Mouse (Mus musculus) liver, adult 2 months (tissue): ENCODE data around the gene Nfam1.

Experiments
- CTCF ChIP-seq: fragments of 200-500 bp; IDR thresholded peaks from 2 replicates; pipeline ENCODE4 v1.5.1; 2011; ENCODE audit warnings: low read depth, low read length, control low read depth
- POLR2A ChIP-seq: fragments of 200-500 bp; IDR thresholded peaks from 2 replicates; pipeline ENCODE4 v1.6.1; 2011; ENCODE audit warnings: low read length, control low read depth; ENCODE audit not compliant: insufficient read depth; ENCODE audit errors: extremely low read depth

DNA sequence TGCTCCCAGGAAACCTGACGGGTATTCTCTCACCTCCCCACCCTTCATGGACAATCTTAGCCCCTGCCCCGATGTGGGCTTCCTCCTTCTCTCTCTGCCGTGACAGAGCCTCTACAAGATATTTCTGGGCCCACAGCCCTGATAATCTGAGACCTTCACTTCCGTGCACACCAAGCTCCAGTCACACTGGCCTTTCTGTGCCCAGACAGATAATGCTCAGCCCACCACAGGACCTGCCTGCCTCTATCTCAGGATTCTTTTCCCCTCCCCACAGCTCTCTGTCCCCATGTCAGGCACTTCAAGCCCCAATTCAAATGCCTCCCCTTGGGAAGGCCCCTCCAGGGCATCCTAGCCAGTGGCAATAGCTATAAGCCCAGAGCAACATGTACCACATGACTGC, 76.4 kb downstream of the Nfam1 start:
- TF ChIP-seq CTCF (no peak), POLR2A (no peak)
